ENCODE assay signal across 9 mouse cellular contexts in the genomic region with DNA sequence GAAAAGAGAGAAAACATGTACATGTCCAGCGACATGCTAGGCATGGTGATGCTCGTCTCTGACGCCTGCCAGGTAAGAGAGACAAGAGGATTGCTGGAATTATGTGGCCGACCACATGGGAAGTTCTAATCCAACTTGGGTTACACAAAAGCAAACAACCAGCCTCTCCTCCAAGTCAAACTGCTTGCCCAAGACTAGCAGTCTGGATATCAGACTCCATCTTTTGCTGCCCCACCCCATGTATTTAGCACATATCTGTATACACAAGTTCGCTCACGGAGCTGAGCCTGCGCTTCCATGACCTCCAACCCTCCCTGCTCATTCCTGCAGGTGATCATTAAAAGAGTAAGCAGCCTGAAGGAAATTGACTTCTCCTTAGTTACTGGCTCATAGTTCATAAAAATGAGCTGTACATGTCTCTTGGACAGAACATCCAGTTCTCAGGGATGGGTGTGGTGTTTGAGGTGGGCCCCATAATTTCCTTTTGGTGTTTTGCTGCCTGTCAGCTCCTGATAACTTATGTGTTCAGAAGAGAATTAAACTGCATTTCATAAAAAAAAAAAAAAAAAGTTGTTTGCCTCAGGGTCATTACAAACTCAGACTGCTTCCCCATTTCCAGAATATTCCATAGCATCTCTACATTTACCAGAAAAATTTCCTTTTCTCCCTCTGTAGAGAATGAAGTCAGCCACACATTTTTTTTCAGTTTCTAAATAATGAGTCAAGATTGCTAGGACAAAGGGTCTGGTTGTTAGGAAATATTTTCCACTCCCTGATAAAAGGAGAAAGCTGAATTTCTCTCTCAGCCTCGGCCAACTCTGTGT. TPM values are rescaled to one million over a fixed set of nuclear protein-coding genes. Genes with fewer than 3 reads are reported as not detected.
DNase-seq lines count a peak whose midpoint lies in the region; ATAC-seq and TF ChIP-seq lines count a peak whose summit lies in the region.
"Had no signal": no experiment of that assay in that cellular context is flagged by ENCODE, and none has a peak within 500 bp of the region (broad histone marks: within the 10 kb centered on the region; RNA-seq: fewer than 3 reads in every experiment).

No protein-coding gene starts in this region.

- WGBS in liver, embryonic 14.5 days (ENCODE audit: insufficient replicate concordance): 26% methylated on average over 8 of the region's 8 CpGs

- TF ChIP-seq POLR2A in cortical plate, adult 2 months (IDR thresholded peaks at IDR 0.05; ENCODE audit: extremely low read depth, insufficient read depth, low read length): no peak

- H3K4me1 ChIP-seq in cortical plate, adult 2 months (ENCODE audit: control insufficient read depth, insufficient read depth, low read length): peaks cover 3% of the 10 kb centered on the region; the same call in 1 of the 2 replicates
- peaks cover 38 to 42% of the 10 kb centered on the region in 2 experiments for H3K4me1 ChIP-seq in liver, embryonic 14.5 days (replicated peaks; ENCODE audit: control insufficient read depth in 2 of 2, insufficient read depth in 2 of 2, low read length in 1 of 2)

- H3K4me2 ChIP-seq in liver, embryonic 14.5 days (ENCODE audit: low read depth): peak overlapping the region; percentile 98

- peak; percentile 88 for TF ChIP-seq EP300 in liver, embryonic 14.5 days (IDR thresholded peaks at IDR 0.05; ENCODE audit: low read depth)

- H3K9ac ChIP-seq in liver, embryonic 14.5 days (replicated peaks): peak overlapping the region; percentile 72

- no peaks in the 10 kb centered on the region; the same call in 1 of the 2 replicates for H3K36me3 ChIP-seq in liver, embryonic 14.5 days (replicated peaks; ENCODE audit: control insufficient read depth, insufficient read depth, low read depth)

- 0 out of 2 replicates have a peak overlapping the region, but pooled peaks have one; percentile 39 for H3K27ac ChIP-seq in cortical plate, adult 2 months (ENCODE audit: insufficient read depth, low read length)
- H3K27ac ChIP-seq in liver, embryonic 14.5 days: peak overlapping the region; percentile 97

- TF ChIP-seq CTCF in cortical plate, adult 2 months (IDR thresholded peaks at IDR 0.05; ENCODE audit: extremely low read depth, insufficient read depth, low read length): no peak
- no peak for TF ChIP-seq CTCF in liver, embryonic 14.5 days (IDR thresholded peaks at IDR 0.05; ENCODE audit: low read depth)

- H3K27me3 ChIP-seq in liver, embryonic 14.5 days (ENCODE audit: control insufficient read depth, insufficient read depth, low read length): peaks cover 3% of the 10 kb centered on the region; the same call in 1 of the 2 replicates

- peak; percentile 18 for DNase-seq in ZHBTc4 (ENCODE audit: low read depth, low spot score)
- DNase-seq in heart, postnatal 36 days: peak; percentile 24 to 37
- peak; percentile 76 to 89 (median 82) for DNase-seq in liver, embryonic 14.5 days (ENCODE audit: low read depth in 3 of 3, low spot score in 3 of 3)
- DNase-seq in yolk sac, embryonic 10.5 days (ENCODE audit: low spot score): peak; percentile 43
- no peak for DNase-seq in T-cell, adult 2 months (ENCODE audit: low spot score)
- DNase-seq in thymus, postnatal 25 days: no peak
- DNase-seq in cerebellum, postnatal 14 days: no peak

- H3K9me3 ChIP-seq in liver, embryonic 14.5 days (ENCODE audit: control insufficient read depth, low read length): no peaks in the 10 kb centered on the region

- intact Hi-C loops in heart, postnatal 36 days (cut with DNase I): loop anchor here (2.0 to 5.0 kb wide), 3 partner anchors 25 to 370 kb away; a partner anchor contains a TSS

- peak overlapping the region; percentile 25 for H3K4me3 ChIP-seq in cortical plate, adult 2 months (ENCODE audit: insufficient read depth, low read length)
- H3K4me3 ChIP-seq in liver, embryonic 14.5 days (ENCODE audit: insufficient read depth in 1 of 2, low read depth in 2 of 2, low read length in 2 of 2): peak overlapping the region; percentile 36 to 93

- peak; percentile 72 for ATAC-seq in liver, embryonic 14.5 days (ENCODE audit: insufficient read depth)

RNA-seq across cellular contexts. Expression of a gene that starts 0.7 kb away (rescaled TPM):
- 0.19 TPM in 1 of 2 replicates, not detected in the other for polyA plus RNA-seq in cortical plate, adult 2 months (2012; rRNA removed)
- total RNA-seq in heart, postnatal 36 days (2021): under 1 TPM; 0.64 to 0.79 TPM
- 0.22 and 0.23 TPM in 2 replicates for polyA plus RNA-seq in liver, embryonic 14.5 days (2012; rRNA removed)
- 0.63 and 0.93 TPM in 2 replicates for polyA plus RNA-seq in liver, embryonic 14.5 days (2014; fragmentation: Nextera tagmentation; extraction: Ambion mirVana)

RNA-seq across cellular contexts. Expression of a gene that starts 26.3 kb away (rescaled TPM):
- 11.4 and 14.9 TPM in 2 replicates for polyA plus RNA-seq in cortical plate, adult 2 months (2012; rRNA removed)
- total RNA-seq in heart, postnatal 36 days (2021): 10 to 100 TPM; 43.9 to 58.0 TPM
- 29.4 and 41.3 TPM in 2 replicates for polyA plus RNA-seq in liver, embryonic 14.5 days (2012; rRNA removed)
- 88.5 and 94.7 TPM in 2 replicates for polyA plus RNA-seq in liver, embryonic 14.5 days (2014; fragmentation: Nextera tagmentation; extraction: Ambion mirVana)

RNA-seq across cellular contexts. Expression of a gene that starts 52.2 kb away (rescaled TPM):
- polyA plus RNA-seq in cortical plate, adult 2 months (2012; rRNA removed): 5.9 and 7.6 TPM in 2 replicates
- total RNA-seq in heart, postnatal 36 days (2021): 1 to 10 TPM; 3.5 to 3.7 TPM
- polyA plus RNA-seq in liver, embryonic 14.5 days (2012; rRNA removed): 9.3 and 12.2 TPM in 2 replicates
- 14.3 and 16.6 TPM in 2 replicates for polyA plus RNA-seq in liver, embryonic 14.5 days (2014; fragmentation: Nextera tagmentation; extraction: Ambion mirVana)

RNA-seq across cellular contexts. Expression of a gene that starts 53.5 kb away (rescaled TPM):
- not detected in 2 replicates for polyA plus RNA-seq in cortical plate, adult 2 months (2012; rRNA removed)
- total RNA-seq in heart, postnatal 36 days (2021): not detected
- not detected in 2 replicates for polyA plus RNA-seq in liver, embryonic 14.5 days (2012; rRNA removed)
- not detected in 2 replicates for polyA plus RNA-seq in liver, embryonic 14.5 days (2014; fragmentation: Nextera tagmentation; extraction: Ambion mirVana)
- polyA plus RNA-seq: gonadal fat pad, adult 2 months had no signal

RNA-seq across cellular contexts. Expression of a gene that starts 56.3 kb away (rescaled TPM):
- 0.42 and 0.48 TPM in 2 replicates for polyA plus RNA-seq in cortical plate, adult 2 months (2012; rRNA removed)
- total RNA-seq in heart, postnatal 36 days (2021): under 1 TPM in 1 of 2 experiments, not detected in 1; 0.17 TPM
- polyA plus RNA-seq in liver, embryonic 14.5 days (2012; rRNA removed): 0.03 and 0.06 TPM in 2 replicates
- not detected in 2 replicates for polyA plus RNA-seq in liver, embryonic 14.5 days (2014; fragmentation: Nextera tagmentation; extraction: Ambion mirVana)

Comparison
In these comparisons a context has a peak if more than half of its experiments do, and no peak if none do; other contexts are left out.
1. DNase-seq: peak in ZHBTc4 (single experiment), heart, postnatal 36 days (2 of 2), liver, embryonic 14.5 days (3 of 3) and yolk sac, embryonic 10.5 days (single experiment); none in T-cell, adult 2 months (single experiment), thymus, postnatal 25 days (single experiment) and cerebellum, postnatal 14 days (0 of 2).